In the genomic region with DNA sequence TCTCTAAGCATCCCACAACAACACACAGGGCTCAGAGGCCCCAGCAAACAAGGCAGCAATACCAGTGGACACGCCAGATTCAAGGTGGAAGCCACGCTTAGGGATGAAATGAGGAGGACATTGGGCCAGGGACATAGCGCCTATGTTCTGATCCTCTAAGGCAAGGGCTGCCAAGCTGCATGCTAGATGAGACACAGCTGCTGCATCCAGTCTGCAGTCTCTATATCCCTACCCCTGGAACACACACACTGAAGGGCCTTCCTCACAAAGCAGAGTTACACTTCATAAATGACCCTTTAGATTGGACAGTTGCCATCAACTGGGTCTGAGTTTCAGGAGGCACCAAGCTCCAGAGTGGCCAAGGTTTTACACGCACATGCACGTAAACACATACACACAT, we compare ENCODE assay signal across 15 mouse cellular contexts. TPM values are rescaled to one million over a fixed set of nuclear protein-coding genes. Genes with fewer than 3 reads are reported as not detected.
"Had no signal": no experiment of that assay in that cellular context is flagged by ENCODE, and none has a peak within 500 bp of the region (broad histone marks: within the 10 kb centered on the region; RNA-seq: fewer than 3 reads in every experiment).

No protein-coding gene starts in this region.

- H3K9ac ChIP-seq: hindbrain, embryonic 15.5 days; limb, embryonic 12.5 days; liver, embryonic 14.5 days; neural tube, embryonic 15.5 days had no signal

- H3K4me1 ChIP-seq: limb, embryonic 12.5 days had no signal

- DNase-seq: kidney, adult 8-10 months; layer of hippocampus, adult 9-11 months; layer of hippocampus, postnatal 36 days; midbrain, embryonic 14.5 days; right cerebral cortex, adult 18-20 months; thymus, adult 2 months; thymus, postnatal 25 days had no signal

- H3K36me3 ChIP-seq: hindbrain, embryonic 15.5 days; limb, embryonic 12.5 days; midbrain, embryonic 10.5 days; neural tube, embryonic 15.5 days had no signal

- H3K27ac ChIP-seq: hindbrain, embryonic 15.5 days; limb, embryonic 12.5 days; liver, embryonic 14.5 days; midbrain, embryonic 10.5 days; neural tube, embryonic 15.5 days had no signal

- H3K27me3 ChIP-seq: hindbrain, embryonic 15.5 days; limb, embryonic 12.5 days; neural tube, embryonic 15.5 days had no signal

- ATAC-seq: intestine, embryonic 16.5 days had no signal

- H3K9me3 ChIP-seq: hindbrain, embryonic 15.5 days; limb, embryonic 12.5 days; midbrain, embryonic 10.5 days; neural tube, embryonic 15.5 days had no signal

- H3K4me2 ChIP-seq: hindbrain, embryonic 15.5 days; limb, embryonic 12.5 days; neural tube, embryonic 15.5 days had no signal

- H3K4me3 ChIP-seq: hindbrain, embryonic 15.5 days; limb, embryonic 12.5 days; midbrain, embryonic 10.5 days; myocyte; neural tube, embryonic 15.5 days had no signal

RNA-seq across cellular contexts. Expression of a gene that starts 13.3 kb away (rescaled TPM):
- polyA plus RNA-seq: liver, adult 2 months; myocyte had no signal

RNA-seq across cellular contexts. Expression of a gene that starts 51.4 kb away (rescaled TPM):
- polyA plus RNA-seq: liver, adult 2 months; myocyte had no signal
